Mouse (Mus musculus) midbrain, embryonic 14.5 days (tissue): ENCODE data around the gene Arhgef17. TPM values are rescaled to one million over a fixed set of nuclear protein-coding genes. Genes with fewer than 3 reads are reported as not detected.

ENCODE experiments used
- ATAC-seq: fragments of 200-750 bp; cut with Nextera tagmentation; 2 replicates; pipeline ENCODE4 v1.8.0; 2017; ENCODE audit warnings: moderate number of reproducible peaks, moderate library complexity; ENCODE audit not compliant: low FRiP score, low TSS enrichment
- DNase-seq: peaks from one replicate; pipeline ENCODE4 v3.0.0-alpha.2; 2015
- H3K27ac ChIP-seq: fragments of 300-500 bp; sonication (generic); replicated peaks from 2 replicates; pipeline ENCODE4 v1.5.1; 2014; ENCODE audit warnings: mild to moderate bottlenecking, low read depth, low read length, moderate library complexity
- H3K27me3 ChIP-seq: fragments of 300-500 bp; sonication (generic); 2 replicates; pipeline ENCODE4 v1.6.1; 2014; ENCODE audit warnings: low read length, control low read depth, mixed read lengths; ENCODE audit not compliant: control insufficient read depth, insufficient read depth
- H3K36me3 ChIP-seq: fragments of 300-500 bp; sonication (generic); 2 replicates; pipeline ENCODE4 v1.6.1; 2014; ENCODE audit warnings: low read length, control low read depth; ENCODE audit not compliant: control insufficient read depth, insufficient read depth
- H3K4me1 ChIP-seq: fragments of 300-500 bp; sonication (generic); 2 replicates; pipeline ENCODE4 v1.6.1; 2014; ENCODE audit warnings: mild to moderate bottlenecking, antibody characterized with exemption, low read length, control low read depth; ENCODE audit not compliant: control insufficient read depth, insufficient read depth
- H3K4me2 ChIP-seq: fragments of 300-500 bp; sonication (generic); 2 replicates; pipeline ENCODE4 v1.6.1; 2014; ENCODE audit warnings: mild to moderate bottlenecking, low read length, moderate library complexity
- H3K4me3 ChIP-seq: fragments of 300-500 bp; sonication (generic); replicated peaks from 2 replicates; pipeline ENCODE4 v1.5.1; 2014; ENCODE audit warnings: low read depth, low read length
- H3K9ac ChIP-seq: fragments of 300-500 bp; sonication (generic); replicated peaks from 2 replicates; pipeline ENCODE4 v1.6.1; 2014; ENCODE audit warnings: mild to moderate bottlenecking, low read length, moderate library complexity
- H3K9me3 ChIP-seq: fragments of 300-500 bp; sonication (generic); 2 replicates; pipeline ENCODE4 v1.6.1; 2016; ENCODE audit warnings: low read length, control low read depth, mixed read lengths; ENCODE audit not compliant: control insufficient read depth
- WGBS: fragments of 180-500 bp; shearing (Covaris S2); extraction: QIAGEN DNeasy Blood & Tissue Kit; methylation state at CpG from one replicate; pipeline ENCODE4 v1.1.7; 2014; 5-methylcytosine and 5-hydroxymethylcytosine counted together
- polyA plus RNA-seq: library from polyadenylated mRNA; unstranded; fragments of >200 nt; fragmentation: Nextera tagmentation; extraction: Ambion mirVana; gene quantifications from 2 replicates; pipeline ENCODE4 v1.2.1, GENCODE M21; 2014

Gene Arhgef17
- polyA plus RNA-seq, 1 experiment from 2014 or later, result 12.1 TPM

DNA sequence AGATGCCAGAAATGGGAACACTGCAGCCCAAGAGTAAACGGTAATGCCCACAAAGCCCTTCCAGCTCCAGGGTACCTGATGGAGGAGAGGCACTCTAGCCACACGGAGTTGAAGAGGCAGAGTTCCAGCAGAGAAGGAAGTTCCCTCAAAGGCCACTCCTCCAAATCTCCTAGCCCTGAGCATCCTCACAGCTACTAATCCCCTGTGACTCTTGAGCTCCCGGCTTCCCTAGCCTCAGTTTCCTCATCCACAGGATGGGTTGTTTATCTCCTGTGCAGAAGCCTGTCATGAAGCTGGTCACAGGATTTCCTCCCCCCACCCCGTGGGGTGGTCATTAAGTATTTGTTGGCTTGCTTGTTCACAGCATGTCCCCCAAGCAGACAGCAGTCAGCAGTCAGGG is 76.6 kb downstream of the Arhgef17 start:
- Histone ChIP-seq H3K27me3 (no peaks in the 10 kb centered on the region), H3K4me1 (peaks cover 4% of the 10 kb centered on the region; the same call in 1 of the 2 replicates), H3K9me3 (no peaks in the 10 kb centered on the region), H3K36me3 (no peaks in the 10 kb centered on the region), H3K4me2 (no peak overlapping the region), H3K4me3 (no peak overlapping the region), H3K9ac (no peak overlapping the region), H3K27ac (no peak overlapping the region)
- WGBS, result 48% methylated on average over 4 of the region's 4 CpGs
- DNase-seq (no peak), ATAC-seq (no peak)

DNA sequence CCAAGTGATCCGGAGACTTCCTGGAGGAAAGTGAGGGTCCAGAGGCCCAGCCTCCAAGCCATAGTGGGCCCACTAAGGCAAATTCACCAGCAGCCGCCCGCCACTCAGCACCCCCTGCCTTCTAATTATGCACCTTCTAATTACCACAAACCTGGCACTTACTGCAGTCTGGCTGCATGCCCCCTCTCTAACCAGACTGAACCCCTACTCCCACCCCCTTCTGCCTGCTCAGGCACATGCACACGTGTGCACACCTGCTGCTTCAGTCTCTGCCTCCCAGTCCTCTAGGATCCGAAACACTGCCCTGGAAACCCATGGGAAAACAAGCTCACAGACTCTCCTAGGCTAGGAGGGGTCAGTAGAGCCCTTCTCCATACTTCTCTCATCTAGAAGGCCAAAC is 77.0 kb downstream of the Arhgef17 start:
- H3K36me3 ChIP-seq, result no peaks in the 10 kb centered on the region
- no peak overlapping the region for H3K27ac ChIP-seq
- no peak overlapping the region for H3K9ac ChIP-seq
- H3K27me3 ChIP-seq, result no peaks in the 10 kb centered on the region
- 74% methylated on average over 5 of the region's 5 CpGs for WGBS
- no peak overlapping the region for H3K4me3 ChIP-seq
- H3K4me2 ChIP-seq, result no peak overlapping the region
- no peaks in the 10 kb centered on the region for H3K9me3 ChIP-seq
- DNase-seq (no peak), ATAC-seq (no peak)
- H3K4me1 ChIP-seq, result peaks cover 4% of the 10 kb centered on the region; the same call in 1 of the 2 replicates

DNA sequence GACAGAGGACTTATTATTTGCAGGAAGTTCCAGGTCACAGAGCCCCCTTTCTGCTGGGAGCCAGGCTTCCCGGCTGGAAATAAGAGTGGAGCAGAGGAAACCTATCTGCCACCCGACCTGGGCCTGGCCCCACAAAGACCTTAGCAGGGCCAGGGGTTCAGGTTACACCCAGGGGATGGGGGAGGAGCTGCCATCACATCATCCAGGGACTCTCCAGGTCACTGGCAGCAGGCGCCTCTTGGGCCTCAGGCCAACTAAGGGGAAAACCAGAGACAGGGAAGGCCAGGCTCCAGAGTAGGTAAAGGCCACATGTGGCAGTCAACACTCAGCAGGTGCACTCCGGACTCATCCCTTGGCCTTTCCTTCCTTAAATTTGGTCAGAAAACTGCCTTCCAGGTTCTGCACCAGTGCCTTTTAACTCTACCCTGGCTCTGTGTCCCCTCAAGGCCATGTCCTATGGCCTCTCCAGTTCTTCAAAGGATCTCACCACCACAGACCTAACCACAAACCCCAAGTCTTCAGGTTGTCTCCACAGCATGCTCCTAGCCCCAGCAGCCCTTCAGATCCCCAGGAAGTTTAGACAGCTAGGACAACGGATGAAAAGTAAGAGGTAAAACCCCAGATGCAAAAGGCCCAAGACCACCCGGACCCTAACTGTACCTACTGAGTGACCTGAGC is 77.6 kb downstream of the Arhgef17 start:
- no peak for DNase-seq
- no peak for ATAC-seq
- Histone ChIP-seq H3K9ac (no peak overlapping the region), H3K4me2 (no peak overlapping the region), H3K4me1 (peaks cover 4% of the 10 kb centered on the region; the same call in 1 of the 2 replicates), H3K36me3 (no peaks in the 10 kb centered on the region), H3K27ac (no peak overlapping the region), H3K9me3 (no peaks in the 10 kb centered on the region), H3K4me3 (no peak overlapping the region), H3K27me3 (no peaks in the 10 kb centered on the region)
- WGBS, result 55% methylated on average over 6 of the region's 6 CpGs

DNA sequence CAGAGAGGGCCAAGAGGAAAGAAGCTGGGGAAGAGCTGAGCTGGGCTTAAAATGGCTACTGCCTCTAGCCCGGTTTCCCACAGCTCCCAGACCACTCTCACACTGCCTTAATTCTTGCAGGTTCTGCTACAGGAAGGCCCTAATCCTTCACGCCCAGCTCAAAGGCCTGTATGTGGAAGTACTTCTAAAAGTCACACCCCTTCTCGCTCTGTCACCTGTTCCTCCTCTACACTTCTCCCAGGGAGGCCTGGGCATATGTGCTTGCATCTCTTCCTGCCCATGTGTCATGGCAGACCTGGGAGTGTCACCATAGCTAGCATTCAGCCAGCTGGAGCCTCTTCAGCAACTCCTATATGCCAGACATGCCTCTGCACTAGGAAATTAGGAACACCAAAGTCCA is 78.5 kb downstream of the Arhgef17 start:
- WGBS, result 89% methylated on average over 3 of the region's 3 CpGs
- Histone ChIP-seq H3K27ac (no peak overlapping the region), H3K4me3 (no peak overlapping the region), H3K4me2 (no peak overlapping the region), H3K36me3 (no peaks in the 10 kb centered on the region), H3K27me3 (no peaks in the 10 kb centered on the region), H3K4me1 (peaks cover 4% of the 10 kb centered on the region; the same call in 1 of the 2 replicates), H3K9ac (no peak overlapping the region), H3K9me3 (no peaks in the 10 kb centered on the region)
- DNase-seq (no peak), ATAC-seq (no peak)

DNA sequence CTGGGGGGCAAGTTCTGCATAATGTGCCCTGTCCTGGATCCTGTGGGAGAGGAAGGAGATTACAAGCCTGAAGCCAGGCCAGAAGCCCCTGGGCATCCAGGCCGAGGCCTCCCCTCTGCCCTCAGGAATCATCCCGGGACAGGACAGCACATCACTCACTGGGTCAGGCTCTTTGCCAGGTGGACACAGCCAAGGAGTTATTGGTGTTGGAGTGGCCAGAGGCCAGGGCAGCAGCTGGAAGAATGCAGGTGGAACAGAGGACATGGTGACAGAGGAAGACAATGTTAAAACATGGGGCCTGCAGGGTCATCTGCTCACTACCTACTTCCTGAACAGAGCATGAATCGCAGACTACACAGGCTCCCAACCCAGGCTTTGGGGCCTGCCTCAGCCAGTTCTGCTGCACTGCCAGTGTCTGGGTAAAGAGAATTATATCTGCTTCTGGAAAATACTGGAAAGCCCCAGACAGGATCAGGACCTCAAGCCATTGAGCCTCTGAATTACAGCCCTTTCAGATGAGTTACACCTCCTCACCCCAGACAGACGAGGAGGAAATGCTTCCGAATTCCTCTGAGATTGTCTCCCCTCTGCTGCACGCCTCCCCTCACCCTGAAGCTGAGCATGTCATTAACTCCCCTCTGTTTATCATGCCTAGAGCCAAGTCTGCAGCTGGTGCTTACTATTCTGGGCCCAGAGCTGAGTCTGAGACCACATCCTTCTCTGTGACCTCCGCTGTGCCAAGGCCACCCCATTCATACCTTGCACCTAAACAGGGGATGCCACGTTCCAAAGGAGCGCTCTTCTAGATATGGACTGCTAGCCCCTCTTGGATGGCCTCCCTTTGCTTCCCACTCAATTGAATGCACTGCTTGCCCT is 80.2 kb downstream of the Arhgef17 start:
- no peak overlapping the region for H3K4me3 ChIP-seq
- ATAC-seq (no peak), DNase-seq (no peak)
- H3K4me2 ChIP-seq, result no peak overlapping the region
- no peaks in the 10 kb centered on the region for H3K36me3 ChIP-seq
- H3K9ac ChIP-seq, result no peak overlapping the region
- no peaks in the 10 kb centered on the region for H3K27me3 ChIP-seq
- WGBS, result 74% methylated on average over 9 of the region's 9 CpGs
- H3K4me1 ChIP-seq, result peaks cover 4% of the 10 kb centered on the region; the same call in 1 of the 2 replicates
- H3K27ac ChIP-seq, result 0 out of 2 replicates have a peak overlapping the region, but pooled peaks have one; percentile 9
- H3K9me3 ChIP-seq, result no peaks in the 10 kb centered on the region

DNA sequence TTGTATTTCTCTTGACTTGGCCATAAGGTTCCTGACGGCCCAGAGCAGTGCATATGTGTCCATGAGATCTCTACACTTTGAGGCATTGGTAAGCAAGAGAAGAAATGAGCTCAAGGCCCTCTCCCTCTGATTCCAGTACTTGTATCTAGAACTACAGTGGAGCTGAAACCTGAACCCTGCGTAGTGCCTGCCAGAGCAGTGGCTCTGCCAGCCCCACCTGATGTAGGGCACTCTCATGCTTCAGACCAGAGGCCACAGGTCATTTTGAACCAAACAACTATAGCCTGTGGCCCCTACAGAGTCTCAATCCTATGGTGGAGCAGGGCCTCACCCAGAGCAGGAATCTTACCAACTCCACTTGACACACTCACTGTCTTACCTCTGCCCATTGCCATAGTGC is 82.4 kb downstream of the Arhgef17 start:
- 91% methylated on average over 2 of the region's 2 CpGs for WGBS
- DNase-seq (no peak), ATAC-seq (no peak)
- Histone ChIP-seq H3K4me3 (no peak overlapping the region), H3K4me1 (peaks cover 4% of the 10 kb centered on the region; the same call in 1 of the 2 replicates), H3K27ac (no peak overlapping the region), H3K4me2 (no peak overlapping the region), H3K27me3 (no peaks in the 10 kb centered on the region), H3K9me3 (no peaks in the 10 kb centered on the region), H3K36me3 (no peaks in the 10 kb centered on the region), H3K9ac (no peak overlapping the region)

DNA sequence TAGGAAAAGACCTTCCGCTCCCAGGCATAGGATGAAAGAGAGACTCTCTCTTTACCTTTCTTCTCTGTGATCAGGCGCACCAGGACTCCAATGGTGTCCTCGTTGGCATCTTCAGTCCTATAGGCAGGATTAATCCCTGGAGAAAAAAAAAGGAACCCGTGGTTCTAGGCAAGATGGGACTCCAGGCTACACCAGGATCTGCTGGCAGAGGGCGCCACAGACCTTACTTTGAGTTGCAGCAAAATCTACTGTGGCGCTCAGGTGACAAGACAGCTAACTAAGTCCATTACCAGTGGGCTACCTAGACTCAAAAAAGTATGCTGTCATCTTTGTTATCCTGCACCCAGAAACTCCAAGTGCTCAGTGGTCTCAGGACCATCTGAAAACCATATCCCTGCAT is 83.2 kb downstream of the Arhgef17 start:
- Histone ChIP-seq H3K9me3 (no peaks in the 10 kb centered on the region), H3K9ac (no peak overlapping the region), H3K27ac (no peak overlapping the region), H3K27me3 (no peaks in the 10 kb centered on the region), H3K4me1 (peaks cover 4% of the 10 kb centered on the region; the same call in 1 of the 2 replicates), H3K4me3 (no peak overlapping the region), H3K4me2 (no peak overlapping the region), H3K36me3 (no peaks in the 10 kb centered on the region)
- ATAC-seq, result no peak
- DNase-seq, result peak; percentile 76
- WGBS, result 28% methylated on average over 6 of the region's 6 CpGs

DNA sequence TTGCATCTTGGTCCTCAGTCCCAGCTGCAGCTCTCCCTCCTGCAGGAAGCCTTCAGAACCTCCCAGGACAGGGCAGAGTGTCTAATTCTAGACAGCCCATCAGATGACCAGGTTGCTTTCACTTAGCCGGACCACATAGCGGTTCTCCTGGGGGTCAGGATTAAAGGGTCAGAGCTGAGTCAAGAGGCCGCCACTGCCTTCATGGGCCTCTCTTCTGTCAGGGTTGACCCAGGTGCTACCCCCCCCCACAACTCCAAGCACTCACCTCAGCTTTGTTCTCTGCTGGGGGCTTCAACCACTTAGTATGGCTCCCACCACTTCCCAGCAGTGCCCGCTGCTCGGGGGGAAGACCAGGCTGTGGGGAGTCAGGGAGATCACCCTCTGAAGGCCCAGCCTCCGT is 84.8 kb downstream of the Arhgef17 start:
- Histone ChIP-seq H3K27me3 (no peaks in the 10 kb centered on the region), H3K4me2 (no peak overlapping the region), H3K9ac (no peak overlapping the region), H3K9me3 (no peaks in the 10 kb centered on the region), H3K4me1 (peaks cover 4% of the 10 kb centered on the region; the same call in 1 of the 2 replicates), H3K36me3 (0 out of 2 replicates have a peak, but pooled peaks cover 2% of the 10 kb centered on the region), H3K27ac (no peak overlapping the region), H3K4me3 (no peak overlapping the region)
- WGBS, result 83% methylated on average over 6 of the region's 6 CpGs
- ATAC-seq (no peak), DNase-seq (no peak)
